Mouse (Mus musculus) layer of hippocampus, adult 2 months (tissue): ENCODE measurements around the gene Auts2. TPM values are rescaled to one million over a fixed set of nuclear protein-coding genes. Genes with fewer than 3 reads are reported as not detected.
A peak's percentile ranks its signal among the peaks of the same experiment; 100 is the strongest.

Source experiments
- DNase-seq, 2 experiments: peaks; one replicate each; pipeline ENCODE4 v3.0.0; 2022; ENCODE audit warnings: low spot score in 2 of 2
- H3K27ac ChIP-seq: fragments of 200-600 bp; 2 replicates; pipeline ENCODE4 v1.8.1; 2022
- H3K4me3 ChIP-seq: fragments of 200-600 bp; 2 replicates; pipeline ENCODE4 v1.8.1; 2022; ENCODE audit warnings: mild to moderate bottlenecking
- CTCF ChIP-seq: fragments of 200-600 bp; conservative IDR thresholded peaks from 2 replicates; pipeline ENCODE4 v1.8.1; 2022; ENCODE audit warnings: antibody characterized with exemption, mild to moderate bottlenecking, moderate library complexity
- total RNA-seq, 2 experiments: library from RNA; stranded (reverse); gene quantifications; 2 replicates each; pipeline ENCODE4 v1.2.3; 2021

The Auts2 gene
- total RNA-seq, 2 experiments from 2014 or later, result 157 to 188 TPM

- TF ChIP-seq CTCF, result no peak
- Histone ChIP-seq H3K4me3 (no peak overlapping the region), H3K27ac (no peak overlapping the region)
- no peak for DNase-seq
Measured at GRCm38 (mm10) chr5:132462560-132462959, 80.6 kb downstream of the Auts2 start.

- peak; percentile 73 to 78 for DNase-seq
- Histone ChIP-seq H3K27ac (peak overlapping the region; percentile 54), H3K4me3 (no peak overlapping the region)
- no peak for TF ChIP-seq CTCF
Measured at GRCm38 (mm10) chr5:132458498-132458897, 84.6 kb downstream of the Auts2 start.

- H3K4me3 ChIP-seq, result no peak overlapping the region
- H3K27ac ChIP-seq, result no peak overlapping the region
- no peak for TF ChIP-seq CTCF
- no peak for DNase-seq
Measured at GRCm38 (mm10) chr5:132452381-132452780, 90.8 kb downstream of the Auts2 start.

GRCm38 (mm10) chr5:132450071-132450470 lies 93.1 kb downstream of the Auts2 start:
- no peak for TF ChIP-seq CTCF
- no peak for DNase-seq
- no peak overlapping the region for H3K4me3 ChIP-seq
- no peak overlapping the region for H3K27ac ChIP-seq

- H3K4me3 ChIP-seq, result no peak overlapping the region
- TF ChIP-seq CTCF, result no peak
- no peak overlapping the region for H3K27ac ChIP-seq
- no peak for DNase-seq
Measured at GRCm38 (mm10) chr5:132448401-132449066, 94.6 kb downstream of the Auts2 start.

- Histone ChIP-seq H3K27ac (peak overlapping the region; percentile 19; the same call in 1 of the 2 replicates), H3K4me3 (no peak overlapping the region)
- peak in 1 of 2 experiments; percentile 14 for DNase-seq
- no peak for TF ChIP-seq CTCF
Measured at GRCm38 (mm10) chr5:132445213-132445954, 97.8 kb downstream of the Auts2 start.

GRCm38 (mm10) chr5:132442948-132443347 lies 100.2 kb downstream of the Auts2 start:
- TF ChIP-seq CTCF, result no peak
- no peak for DNase-seq
- no peak overlapping the region for H3K4me3 ChIP-seq
- no peak overlapping the region for H3K27ac ChIP-seq

GRCm38 (mm10) chr5:132438414-132438813 lies 104.7 kb downstream of the Auts2 start:
- no peak for DNase-seq
- Histone ChIP-seq H3K27ac (no peak overlapping the region), H3K4me3 (no peak overlapping the region)
- TF ChIP-seq CTCF, result no peak

- no peak overlapping the region for H3K27ac ChIP-seq
- peak; percentile 25 for TF ChIP-seq CTCF
- peak in 1 of 2 experiments; percentile 12 for DNase-seq
- no peak overlapping the region for H3K4me3 ChIP-seq
Measured at GRCm38 (mm10) chr5:132437994-132438393, 105.2 kb downstream of the Auts2 start.

- no peak overlapping the region for H3K4me3 ChIP-seq
- H3K27ac ChIP-seq, result no peak overlapping the region
- no peak for TF ChIP-seq CTCF
- DNase-seq, result no peak
Measured at GRCm38 (mm10) chr5:132437478-132437877, 105.7 kb downstream of the Auts2 start.

GRCm38 (mm10) chr5:132436901-132437300 lies 106.2 kb downstream of the Auts2 start:
- no peak for TF ChIP-seq CTCF
- Histone ChIP-seq H3K27ac (no peak overlapping the region), H3K4me3 (no peak overlapping the region)
- no peak for DNase-seq

GRCm38 (mm10) chr5:132436473-132436872 lies 106.7 kb downstream of the Auts2 start:
- H3K4me3 ChIP-seq, result no peak overlapping the region
- no peak overlapping the region for H3K27ac ChIP-seq
- TF ChIP-seq CTCF, result no peak
- DNase-seq, result no peak

GRCm38 (mm10) chr5:132435401-132435800 lies 107.7 kb downstream of the Auts2 start:
- H3K4me3 ChIP-seq, result no peak overlapping the region
- no peak overlapping the region for H3K27ac ChIP-seq
- DNase-seq, result no peak
- no peak for TF ChIP-seq CTCF

- no peak for TF ChIP-seq CTCF
- DNase-seq, result no peak
- Histone ChIP-seq H3K4me3 (no peak overlapping the region), H3K27ac (no peak overlapping the region)
Measured at GRCm38 (mm10) chr5:132433377-132434115, 109.6 kb downstream of the Auts2 start.
